Mouse (Mus musculus): ENCODE results near the gene Fcrla.

DNA sequence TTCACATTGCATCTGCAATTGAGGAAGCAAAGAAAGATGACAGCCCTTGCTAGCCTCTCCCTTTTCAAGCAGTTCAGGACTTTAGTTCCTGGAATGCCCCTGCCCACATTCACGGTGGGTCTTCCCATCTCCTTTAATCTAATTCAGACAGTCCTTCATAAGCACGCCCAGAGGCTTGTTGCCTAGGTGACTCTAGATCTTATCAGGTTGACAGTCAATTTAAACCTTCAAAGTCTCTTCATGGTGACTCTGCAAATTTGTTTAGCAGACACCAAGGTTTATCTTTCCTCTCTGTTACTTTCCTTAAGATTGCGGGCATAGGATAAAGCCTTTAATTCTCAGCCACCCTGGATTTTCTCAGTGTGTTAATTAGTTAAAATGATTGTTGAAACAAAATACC, 23.4 kb upstream of the Fcrla start:
- TF ChIP-seq CTCF (IDR thresholded peaks at IDR 0.05; ENCODE audit: borderline replicate concordance, control insufficient read depth, extremely low read depth, insufficient read depth, low read length, poor library complexity), result no peak
- no peak for TF ChIP-seq POLR2A (IDR thresholded peaks at IDR 0.05; ENCODE audit: control insufficient read depth, extremely low read depth, insufficient read depth, low read length, poor library complexity)
